Mouse (Mus musculus) embryonic facial prominence, embryonic 15.5 days (tissue): ENCODE data around the gene Bcas3. TPM values are rescaled to one million over a fixed set of nuclear protein-coding genes. Genes with fewer than 3 reads are reported as not detected.
A peak's percentile ranks its signal among the peaks of the same experiment; 100 is the strongest.

Source experiments
- ATAC-seq: fragments of 200-750 bp; cut with Nextera tagmentation; 2 replicates; pipeline ENCODE4 v1.8.0; 2017; ENCODE audit warnings: low read depth, moderate TSS enrichment; ENCODE audit not compliant: insufficient number of reproducible peaks, low FRiP score, low TSS enrichment
- H3K27ac ChIP-seq: fragments of 300-500 bp; sonication (generic); replicated peaks from 2 replicates; pipeline ENCODE4 v1.5.1; 2015; ENCODE audit warnings: mild to moderate bottlenecking, inconsistent platforms
- H3K27me3 ChIP-seq: fragments of 300-500 bp; sonication (generic); 2 replicates; pipeline ENCODE4 v1.6.1; 2015; ENCODE audit warnings: inconsistent platforms
- H3K36me3 ChIP-seq: fragments of 300-500 bp; sonication (generic); 2 replicates; pipeline ENCODE4 v1.6.1; 2015; ENCODE audit warnings: mild to moderate bottlenecking, inconsistent platforms
- H3K4me1 ChIP-seq: fragments of 300-500 bp; sonication (generic); 2 replicates; pipeline ENCODE4 v1.6.1; 2015; ENCODE audit warnings: inconsistent platforms
- H3K4me2 ChIP-seq: fragments of 300-500 bp; sonication (generic); replicated peaks from 2 replicates; pipeline ENCODE4 v1.6.1; 2015; ENCODE audit warnings: mild to moderate bottlenecking, inconsistent platforms
- H3K4me3 ChIP-seq: fragments of 300-500 bp; sonication (generic); replicated peaks from 2 replicates; pipeline ENCODE4 v1.5.1; 2015; ENCODE audit warnings: mild to moderate bottlenecking, inconsistent platforms
- H3K9ac ChIP-seq: fragments of 300-500 bp; sonication (generic); 2 replicates; pipeline ENCODE4 v1.6.1; 2015; ENCODE audit warnings: inconsistent platforms
- H3K9me3 ChIP-seq: fragments of 300-500 bp; sonication (generic); replicated peaks from 2 replicates; pipeline ENCODE4 v1.6.1; 2016; ENCODE audit warnings: inconsistent platforms
- WGBS: fragments of 180-500 bp; shearing (Covaris S2); methylation state at CpG from one replicate; pipeline ENCODE4 v1.1.7; 2015; 5-methylcytosine and 5-hydroxymethylcytosine counted together
- microRNA-seq: library from miRNA; unstranded; fragments of <30 nt; microRNA quantifications from one replicate; pipeline ENCODE4, GENCODE M21; 2016; ENCODE audit warnings: borderline number of aligned reads
- polyA plus RNA-seq: library from polyadenylated mRNA; unstranded; fragments of >200 nt; fragmentation: Nextera tagmentation; extraction: Ambion mirVana; gene quantifications from 2 replicates; pipeline ENCODE4 v1.2.1, GENCODE M21; 2015

The Bcas3 gene
- polyA plus RNA-seq, 1 experiment from 2014 or later: 32.7 TPM

GRCm38 (mm10) chr11:85849037-85849436, 496.1 kb downstream of the Bcas3 start:
- WGBS: 2% methylated on average over 21 of the region's 21 CpGs
- Histone ChIP-seq H3K27me3 (peaks cover 12% of the 10 kb centered on the region), H3K4me3 (peak overlapping the region; percentile 32), H3K27ac (no peak overlapping the region), H3K9me3 (no peaks in the 10 kb centered on the region), H3K9ac (no peak overlapping the region), H3K4me1 (peaks cover 6% of the 10 kb centered on the region; the same call in 1 of the 2 replicates), H3K36me3 (no peaks in the 10 kb centered on the region), H3K4me2 (peak overlapping the region; percentile 54)
- peak; percentile 71 for ATAC-seq

GRCm38 (mm10) chr11:85850233-85850632, 497.3 kb downstream of the Bcas3 start, which contains the start of gene Gm11444:
Gene Gm11444, minus strand, starts transcription at chr11:85850333.
- Histone ChIP-seq H3K36me3 (no peaks in the 10 kb centered on the region), H3K27ac (no peak within 1 kb of the TSS), H3K4me1 (no peaks in the 10 kb centered on the region), H3K4me3 (0 out of 2 replicates have a peak within 1 kb of the TSS, but pooled peaks have one; percentile 32), H3K9me3 (no peaks in the 10 kb centered on the region), H3K9ac (no peak within 1 kb of the TSS), H3K4me2 (peak within 1 kb of the TSS; percentile 54), H3K27me3 (peaks cover 3% of the 10 kb centered on the region; the same call in 1 of the 2 replicates)
- WGBS: 90% methylated on average over 6 of the region's 6 CpGs
- no peak for ATAC-seq

GRCm38 (mm10) chr11:85850758-85851157, 497.8 kb downstream of the Bcas3 start:
- Histone ChIP-seq H3K4me2 (no peak overlapping the region), H3K27ac (no peak overlapping the region), H3K4me1 (no peaks in the 10 kb centered on the region), H3K9ac (no peak overlapping the region), H3K9me3 (no peaks in the 10 kb centered on the region), H3K27me3 (peaks cover 3% of the 10 kb centered on the region; the same call in 1 of the 2 replicates), H3K4me3 (no peak overlapping the region), H3K36me3 (no peaks in the 10 kb centered on the region)
- ATAC-seq: no peak
- 34% methylated on average over 6 of the region's 6 CpGs for WGBS

GRCm38 (mm10) chr11:85857997-85858698, 505.2 kb downstream of the Bcas3 start:
- Histone ChIP-seq H3K36me3 (no peaks in the 10 kb centered on the region), H3K9me3 (no peaks in the 10 kb centered on the region), H3K4me2 (no peak overlapping the region), H3K4me1 (no peaks in the 10 kb centered on the region), H3K9ac (no peak overlapping the region), H3K27me3 (no peaks in the 10 kb centered on the region), H3K4me3 (no peak overlapping the region), H3K27ac (no peak overlapping the region)
- no peak for ATAC-seq
- 22% methylated on average over 6 of the region's 6 CpGs for WGBS

GRCm38 (mm10) chr11:85864363-85864762, 511.4 kb downstream of the Bcas3 start:
- no peak for ATAC-seq
- no peaks in the 10 kb centered on the region for H3K4me1 ChIP-seq
- no peaks in the 10 kb centered on the region for H3K27me3 ChIP-seq
- no peak overlapping the region for H3K9ac ChIP-seq
- no peak overlapping the region for H3K27ac ChIP-seq
- 35% methylated on average over 7 of the region's 7 CpGs for WGBS
- no peaks in the 10 kb centered on the region for H3K9me3 ChIP-seq
- no peak overlapping the region for H3K4me2 ChIP-seq
- H3K4me3 ChIP-seq: no peak overlapping the region
- no peaks in the 10 kb centered on the region for H3K36me3 ChIP-seq

Small RNAs within 50 kb of the gene (microRNA-seq; reads per million reads assigned to microRNA genes)
- not detected for gene Mir5110

Other genes starting within 250 kb of the Bcas3 start
- gene Usp32, start 213.0 kb upstream of the Bcas3 start, polyA plus RNA-seq: 3.6 and 4.1 TPM in 2 replicates
- gene 1700125H20Rik, start 182.8 kb upstream of the Bcas3 start, polyA plus RNA-seq: 0.25 TPM in 1 of 2 replicates, not detected in the other
- 38.0 and 38.7 TPM in 2 replicates for gene Appbp2, start 118.0 kb upstream of the Bcas3 start, polyA plus RNA-seq
- gene Ppm1d, start 41.9 kb upstream of the Bcas3 start, polyA plus RNA-seq: 17.0 and 17.1 TPM in 2 replicates